Mouse (Mus musculus): Measurements from ENCODE around the gene Sh3gl1.
"Not testable (repeated sequence)": the region's sequence is repeated elsewhere in the genome, so short reads cannot be mapped to it uniquely, and the experiment has no call there.

Sh3gl1 gene

GRCm38 (mm10) chr17:56036176-56036900 is at the start of gene Sh3gl1:
Gene Sh3gl1 (minus strand): TSS chr17:56036635.
- in situ Hi-C loops (cut with MboI, MseI) = loop anchor here (25.0 kb wide), 1 partner anchor 1251 kb away; the partner anchor contains the start of gene Vav1

- in situ Hi-C loops (cut with MboI, MseI) = no loop called here
These were observed 44.5 kb upstream of the Sh3gl1 start for GRCm38 (mm10) chr17:56080781-56081585.

GRCm38 (mm10) chr17:56079921-56080320 is 43.5 kb upstream of the Sh3gl1 start:
- in situ Hi-C loops (cut with MboI, MseI) = no loop called here

DNA sequence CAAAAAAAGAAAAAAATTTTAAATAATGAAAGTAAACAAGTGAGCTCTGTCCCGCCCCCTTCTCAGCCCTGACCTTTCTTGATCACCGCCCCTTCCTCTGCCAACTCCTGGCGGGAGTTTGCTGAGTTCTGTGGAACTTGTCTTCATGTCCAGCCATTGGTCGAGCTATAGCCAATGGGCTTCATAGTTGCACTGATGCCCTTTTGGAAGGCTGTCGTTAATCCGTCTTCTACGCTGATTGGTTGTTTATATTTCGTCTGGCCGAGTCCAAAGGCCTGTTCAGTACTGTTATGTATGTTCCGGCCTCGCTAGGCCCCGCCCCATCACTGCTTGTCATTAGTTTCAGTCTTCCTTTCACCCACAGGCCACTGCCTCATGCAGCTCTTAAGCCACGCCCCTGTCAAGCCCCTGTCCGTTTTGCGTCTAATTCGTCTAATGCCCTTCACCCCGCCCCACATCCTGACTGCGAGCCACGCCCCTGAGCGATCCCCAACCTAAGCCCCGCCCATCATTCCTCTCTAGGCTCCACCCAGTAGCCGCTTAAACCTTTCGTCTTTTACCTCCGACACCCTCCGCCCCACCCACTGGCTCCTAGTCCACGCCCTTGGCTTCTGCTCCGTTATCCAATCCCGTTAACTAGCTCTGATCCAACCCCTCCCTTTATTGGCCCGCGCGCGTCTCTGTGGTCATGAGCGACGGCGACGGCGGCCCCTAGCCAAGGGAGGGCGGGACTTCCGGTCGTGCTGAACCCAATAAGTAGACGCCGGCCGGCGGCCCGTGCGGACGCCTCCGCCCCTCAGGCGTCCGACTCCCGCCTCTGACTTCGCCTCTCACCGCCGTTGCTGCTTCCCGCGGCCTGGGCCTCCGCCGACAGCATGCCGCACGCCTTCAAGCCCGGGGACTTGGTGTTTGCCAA is 42.7 kb upstream of the Sh3gl1 start, which contains the start of gene Hdgfl2:
Gene Hdgfl2 (plus strand): TSS at position 755 of the 916 bp plus-strand sequence.
- in situ Hi-C loops (cut with MboI, MseI) = no loop called here

DNA sequence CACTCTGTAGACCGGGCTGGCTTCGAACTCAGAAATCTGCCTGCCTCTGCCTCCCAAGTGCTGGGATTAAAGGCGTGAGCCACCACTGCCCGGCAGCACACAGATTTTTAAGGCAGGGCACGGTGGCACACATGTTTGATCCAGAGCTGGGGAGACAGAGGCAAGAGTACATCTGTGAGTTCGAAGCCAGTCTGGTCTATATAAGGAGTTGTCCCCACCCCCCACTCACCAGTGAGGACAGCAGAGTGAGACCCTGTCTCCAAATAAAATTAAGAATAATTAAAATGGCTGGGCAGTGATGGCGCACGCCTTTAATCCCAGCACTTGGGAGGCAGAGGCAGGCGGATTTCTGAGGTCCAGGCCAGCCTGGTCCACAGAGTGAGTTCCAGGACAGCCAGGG is 41.9 kb upstream of the Sh3gl1 start:
- in situ Hi-C loops (cut with MboI, MseI) = not testable (repeated sequence)

GRCm38 (mm10) chr17:56077523-56077922 is 41.1 kb upstream of the Sh3gl1 start:
- in situ Hi-C loops (cut with MboI, MseI) = no loop called here

DNA sequence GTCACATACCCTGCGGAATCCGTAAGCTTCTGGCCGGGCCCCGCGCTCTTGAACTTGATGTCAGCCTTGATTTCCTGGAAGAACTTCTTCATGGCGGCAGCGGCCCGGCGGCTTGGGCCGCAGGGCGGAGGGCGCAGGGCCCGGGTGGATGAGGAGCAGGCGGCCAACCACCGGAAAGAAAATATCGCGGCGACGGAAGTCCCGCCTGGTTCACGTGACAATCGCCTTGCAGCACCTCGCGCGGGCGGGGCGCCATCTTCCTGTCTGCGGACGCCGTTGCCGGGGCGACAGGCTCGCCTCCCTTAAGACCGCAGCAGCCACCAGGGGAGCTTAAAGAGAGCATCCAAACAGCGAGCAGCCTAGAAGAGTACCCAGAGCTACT is 38.4 kb upstream of the Sh3gl1 start, which contains the start of gene Ubxn6:
Gene Ubxn6 (minus strand): TSS at position 202 of the 382 bp plus-strand sequence.
- in situ Hi-C loops (cut with MboI, MseI) = no loop called here

DNA sequence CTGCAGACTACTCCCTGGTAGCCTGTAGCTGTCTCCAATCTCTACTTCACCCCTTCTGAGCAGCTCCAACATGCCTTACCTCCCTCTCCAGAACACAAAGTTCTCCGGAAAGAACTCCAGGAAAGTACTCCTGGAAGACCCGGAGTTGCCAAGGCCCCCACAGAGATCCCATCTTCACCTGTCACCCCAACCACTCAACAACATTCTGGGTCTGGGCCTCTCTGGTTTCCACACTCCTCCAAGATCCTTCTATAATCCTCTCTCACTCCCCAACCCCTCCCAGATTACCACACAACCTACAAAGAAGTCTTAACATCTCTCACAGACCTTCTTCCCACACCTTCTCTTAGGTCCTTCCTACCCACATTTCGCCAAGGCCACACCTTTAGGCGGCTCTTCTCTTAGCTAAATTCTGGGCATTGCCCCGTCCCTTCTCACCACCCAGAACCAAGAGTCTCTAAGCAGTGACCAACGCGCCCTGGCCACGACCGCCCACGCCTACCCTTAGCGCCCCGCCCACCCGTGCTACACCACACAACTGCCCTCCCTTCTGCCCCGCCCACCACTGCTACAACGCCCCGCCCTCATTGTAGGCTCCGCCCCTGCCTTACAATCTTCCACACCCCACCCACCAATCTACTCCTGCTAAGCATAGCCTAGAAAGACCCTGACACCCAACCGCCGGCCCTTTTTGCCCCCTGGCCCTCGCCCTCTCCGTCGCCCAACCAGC is 37.8 kb upstream of the Sh3gl1 start:
- in situ Hi-C loops (cut with MboI, MseI) = no loop called here

GRCm38 (mm10) chr17:56072243-56072642 is 35.8 kb upstream of the Sh3gl1 start:
- in situ Hi-C loops (cut with MboI, MseI) = no loop called here

DNA sequence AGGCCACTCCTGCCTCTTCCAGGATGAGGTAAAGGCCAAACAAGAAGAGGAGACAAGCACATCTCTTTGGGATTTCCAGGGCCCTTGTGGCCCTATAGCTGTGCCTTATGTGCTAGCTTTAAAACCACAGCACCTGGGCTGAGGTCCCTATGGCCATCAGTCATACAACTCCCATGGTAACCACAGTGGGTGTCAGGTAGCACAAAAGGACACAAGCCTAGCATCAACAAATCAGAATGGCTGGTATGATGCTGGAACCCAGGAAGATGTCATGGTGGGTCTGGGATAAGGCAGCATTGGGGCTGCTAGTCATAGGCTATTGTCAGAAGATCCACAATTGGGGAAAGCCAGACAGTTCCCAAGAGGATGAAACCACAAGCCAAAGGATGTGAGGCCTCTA is 34.7 kb upstream of the Sh3gl1 start:
- in situ Hi-C loops (cut with MboI, MseI) = no loop called here

GRCm38 (mm10) chr17:56069066-56069465 is 32.6 kb upstream of the Sh3gl1 start:
- in situ Hi-C loops (cut with MboI, MseI) = no loop called here

GRCm38 (mm10) chr17:56066451-56066850 is 30.0 kb upstream of the Sh3gl1 start:
- in situ Hi-C loops (cut with MboI, MseI) = no loop called here

GRCm38 (mm10) chr17:56065715-56066114 is 29.3 kb upstream of the Sh3gl1 start:
- in situ Hi-C loops (cut with MboI, MseI) = not testable (repeated sequence)

GRCm38 (mm10) chr17:56062081-56062480 is 25.6 kb upstream of the Sh3gl1 start:
- in situ Hi-C loops (cut with MboI, MseI) = no loop called here

DNA sequence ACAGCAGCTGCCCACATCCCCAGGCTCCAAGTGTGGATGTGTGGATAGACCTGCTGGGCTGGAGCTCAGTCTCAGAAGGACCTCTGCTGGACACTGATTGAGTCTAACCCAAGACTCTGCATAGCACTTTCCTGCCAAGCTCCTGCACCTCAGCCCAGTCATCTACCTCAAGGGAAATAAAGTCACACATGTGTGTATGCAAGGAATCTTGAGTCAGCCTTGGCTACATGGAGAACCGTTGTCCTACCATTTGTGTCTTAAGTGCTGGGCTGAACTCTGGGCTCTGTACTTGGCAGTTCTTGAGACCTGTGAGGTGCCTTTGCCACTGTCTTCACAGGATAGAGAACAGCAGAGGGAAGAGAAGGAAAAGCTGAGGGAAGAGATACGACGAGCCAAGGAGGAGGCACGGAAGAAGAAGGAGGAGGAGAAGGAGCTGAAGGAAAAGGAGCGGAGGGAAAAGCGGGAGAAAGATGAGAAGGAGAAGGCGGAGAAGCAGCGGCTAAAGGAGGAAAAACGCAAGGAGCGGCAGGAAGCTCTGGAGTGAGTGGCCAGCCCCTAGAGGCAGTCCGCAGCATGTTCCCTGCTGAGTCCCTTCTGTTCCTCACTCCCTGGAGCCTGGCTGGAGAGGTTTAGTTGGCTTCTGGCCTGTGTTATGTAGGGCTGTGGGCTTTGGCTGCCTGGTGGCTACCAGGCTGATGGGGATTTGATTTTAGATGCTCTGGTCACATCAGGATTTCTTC is 21.1 kb upstream of the Sh3gl1 start:
- in situ Hi-C loops (cut with MboI, MseI) = no loop called here

DNA sequence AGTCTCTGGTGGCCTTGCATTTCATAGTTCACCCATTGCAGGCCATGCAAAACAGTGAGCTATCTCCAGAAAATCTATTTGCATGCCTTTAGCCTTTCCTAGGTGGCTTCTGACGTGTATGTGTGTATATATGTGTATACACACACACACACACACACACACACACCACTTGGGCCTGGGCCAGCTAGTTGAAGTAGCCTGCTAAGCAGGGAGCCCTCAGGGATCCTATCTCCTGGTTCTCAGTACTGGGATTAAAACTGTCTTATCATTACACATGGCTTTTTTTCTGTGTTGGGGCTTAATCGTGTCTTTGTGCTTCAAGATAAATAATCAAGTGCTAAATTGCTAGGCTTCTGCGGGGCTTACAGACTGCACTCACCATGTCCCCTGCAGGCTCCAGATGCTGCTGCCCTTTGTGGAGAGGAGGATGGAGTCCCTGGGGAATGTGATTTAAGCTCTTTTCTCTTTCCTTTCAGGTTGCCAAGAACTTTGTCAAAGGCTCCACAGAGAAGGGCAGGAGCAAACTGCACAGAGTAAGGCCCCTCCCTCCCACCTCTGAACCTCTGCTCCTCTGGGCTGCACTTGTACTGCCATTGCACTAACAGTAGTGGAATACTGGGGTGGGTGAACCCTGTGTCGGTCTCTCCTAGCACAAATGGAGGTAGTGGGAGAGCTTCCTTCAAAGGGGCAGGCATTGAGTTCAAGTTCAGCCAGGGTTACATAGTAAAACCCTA is 19.7 kb upstream of the Sh3gl1 start:
- in situ Hi-C loops (cut with MboI, MseI) = no loop called here

DNA sequence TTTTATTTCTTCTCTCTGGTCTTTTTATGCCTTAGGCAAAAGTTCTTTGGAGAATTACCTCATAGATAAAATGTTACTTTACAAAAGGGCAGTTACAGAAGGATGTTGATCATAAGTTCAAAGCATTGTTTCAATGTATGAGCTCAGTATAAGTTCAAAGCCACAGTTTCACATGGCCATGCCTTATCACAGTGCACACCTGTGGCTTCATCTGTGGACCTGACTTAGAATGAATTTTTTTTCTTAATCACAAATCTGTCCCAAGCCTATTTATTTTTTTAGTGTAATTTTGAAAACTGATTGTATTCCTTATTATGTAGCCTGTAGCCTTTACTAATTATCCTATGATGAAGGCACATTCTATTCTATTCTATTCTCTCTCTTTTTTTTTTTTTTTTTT is 18.5 kb upstream of the Sh3gl1 start:
- in situ Hi-C loops (cut with MboI, MseI) = no loop called here

- in situ Hi-C loops (cut with MboI, MseI) = no loop called here
These were observed 14.9 kb upstream of the Sh3gl1 start for GRCm38 (mm10) chr17:56051369-56051768.

- in situ Hi-C loops (cut with MboI, MseI) = loop anchor here (10.0 to 25.0 kb wide), 2 partner anchors 544 to 1246 kb away; partner anchors contain the start of genes Safb, Safb2 and Vav1
These were observed 4.4 kb upstream of the Sh3gl1 start for GRCm38 (mm10) chr17:56040857-56041163.
